Mouse (Mus musculus) cerebellum, postnatal 36 days (tissue): ENCODE measurements at regions not wholly inside any gene's neighbourhood (a gene's known extent, or its start where the extent isn't known, plus 50 kb on each side); places are given as distances from the start of the nearest gene placed in this dataset.

Experiments
- DNase-seq, 2 experiments: peaks; one replicate each; pipeline ENCODE4 v3.0.0; 2021 to 2022; ENCODE audit warnings: mixed read lengths in 2 of 2

GRCm38 (mm10) chr6:33117877-33118276 is 57.8 kb upstream of the Chchd3 start:
- DNase-seq, result no peak

GRCm38 (mm10) chr6:33120581-33120980 is 60.5 kb upstream of the Chchd3 start:
- DNase-seq, result no peak

DNA sequence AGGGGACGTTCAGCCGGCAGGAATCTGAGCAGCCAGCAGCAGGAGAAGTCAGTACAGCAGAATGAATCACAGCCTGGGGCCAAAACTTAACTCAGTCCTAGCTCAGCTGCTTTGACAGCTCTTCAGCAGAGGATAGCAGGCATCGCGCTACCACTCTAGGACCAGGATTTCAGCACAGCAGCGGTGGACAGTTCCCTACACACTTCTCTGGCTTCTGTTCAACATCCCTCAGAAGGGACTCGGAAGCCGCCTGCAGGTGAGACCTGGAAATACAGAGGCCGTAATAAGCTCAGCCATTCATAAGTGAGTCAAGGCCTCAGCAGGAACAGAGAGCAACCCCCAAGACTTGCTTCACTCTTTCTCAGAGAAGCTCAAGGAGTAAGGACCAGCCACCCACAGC is 66.5 kb upstream of the Chchd3 start:
- peak; percentile 62 to 67 for DNase-seq

GRCm38 (mm10) chr6:33136906-33137305 is 76.8 kb upstream of the Chchd3 start:
- DNase-seq, result no peak

DNA sequence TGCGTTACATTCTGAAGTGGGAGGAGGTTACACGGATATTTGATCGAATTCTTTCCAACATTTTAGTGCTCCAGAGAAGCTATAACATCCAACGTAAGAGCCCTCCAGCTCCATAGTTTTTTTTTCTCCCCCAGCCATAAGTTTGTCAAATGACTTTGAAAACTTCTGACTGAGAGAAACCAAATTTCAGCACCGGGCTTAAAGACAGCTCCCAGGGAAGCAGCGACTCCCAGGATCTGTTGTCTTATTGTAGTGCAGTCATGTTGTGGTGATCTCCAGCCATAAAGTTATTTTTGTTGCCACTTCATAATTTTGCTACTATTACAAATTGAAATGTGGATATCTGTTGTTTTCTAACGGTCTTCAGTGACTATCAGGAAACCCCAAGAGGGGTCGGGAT is 77.8 kb upstream of the Chchd3 start:
- no peak for DNase-seq

- DNase-seq, result no peak
These were observed 82.4 kb upstream of the Exoc4 start for GRCm38 (mm10) chr6:33166479-33166878.

- DNase-seq, result no peak
These were observed 75.3 kb upstream of the Exoc4 start for GRCm38 (mm10) chr6:33173606-33174005.

DNA sequence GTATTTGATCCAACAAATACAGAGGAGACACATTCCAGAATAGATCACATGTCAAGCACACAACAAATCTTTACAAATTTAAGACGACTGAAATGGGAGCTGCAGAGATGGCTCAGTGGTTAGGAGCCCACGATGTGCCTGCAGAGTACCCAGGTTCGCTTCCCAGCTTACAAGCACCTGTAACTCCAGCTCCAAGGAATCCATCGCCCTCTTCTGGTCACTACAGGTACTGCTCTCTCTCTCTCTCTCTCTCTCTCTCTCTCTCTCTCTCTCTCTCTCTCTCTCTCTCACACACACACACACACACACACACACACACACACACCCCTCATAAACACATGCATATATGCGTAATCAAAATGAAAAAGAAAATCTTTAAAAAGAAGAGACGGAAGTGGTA is 74.3 kb upstream of the Exoc4 start:
- no peak for DNase-seq

- DNase-seq, result no peak
These were observed 59.2 kb upstream of the Exoc4 start for GRCm38 (mm10) chr6:33189521-33190246.

GRCm38 (mm10) chr6:33193823-33194222 is 55.1 kb upstream of the Exoc4 start:
- no peak for DNase-seq
